ENCODE assay signal across 8 mouse cellular contexts in the genomic region with DNA sequence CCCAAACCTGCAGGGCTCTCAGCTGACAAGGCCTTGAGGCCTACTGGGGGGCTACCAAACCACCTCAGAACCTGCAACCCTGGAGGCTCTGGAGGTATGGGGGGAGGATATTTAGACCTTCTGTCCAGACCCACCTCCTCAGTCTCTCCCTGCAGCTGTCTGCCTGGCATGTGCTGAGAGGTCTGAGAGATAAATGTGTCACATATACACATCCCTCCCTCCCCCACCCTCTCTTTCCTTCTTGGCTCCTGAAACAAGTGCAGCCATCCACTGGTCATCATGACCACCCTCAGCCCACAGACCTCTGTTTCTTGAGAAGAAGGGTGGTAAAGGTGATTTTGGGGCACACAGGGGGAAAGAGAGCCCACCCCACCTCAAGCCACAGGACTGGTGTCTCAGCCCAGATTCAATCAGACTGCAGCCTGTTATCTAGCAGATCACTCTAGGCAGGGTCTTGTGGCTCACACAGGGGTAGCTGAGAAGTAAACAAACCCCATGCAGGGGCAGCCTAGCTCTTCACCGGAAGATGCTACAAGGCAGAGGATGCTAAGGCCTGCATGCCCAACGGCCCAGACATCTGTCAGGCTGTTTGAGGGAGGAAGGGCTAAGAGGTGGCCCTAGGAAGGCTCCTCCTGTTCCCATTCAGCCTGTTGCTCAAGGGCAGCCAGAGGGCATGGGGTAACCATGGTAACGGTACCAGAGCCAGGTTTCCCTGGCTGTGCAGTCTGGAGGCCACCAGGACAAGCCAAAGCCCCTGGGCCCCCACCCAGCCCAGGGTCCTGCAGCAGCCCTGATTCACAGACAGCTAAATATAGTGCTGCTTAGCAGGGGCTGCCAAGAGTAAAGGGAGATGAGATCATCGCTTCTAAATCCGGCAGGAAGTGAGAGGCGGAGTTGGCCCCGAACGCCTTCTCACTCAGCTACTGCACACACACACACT. TPM values are rescaled to one million over a fixed set of nuclear protein-coding genes. Genes with fewer than 3 reads are reported as not detected.
DNase-seq lines count a peak whose midpoint lies in the region; ATAC-seq lines count a peak whose summit lies in the region.

No protein-coding gene starts in this region.

- peak; percentile 77 for ATAC-seq in intestine, embryonic 16.5 days
- no peak for ATAC-seq in erythroblast, adult 5-6 weeks (replicated peaks; ENCODE audit: low FRiP score, poor library complexity, severe bottlenecking)

- intact Hi-C loops in left cerebral cortex, postnatal 14 days (cut with DNase I) = loop anchor here (5.0 kb wide), 1 partner anchor 262 kb away; no protein-coding TSS in a partner anchor

- peak overlapping the region; percentile 36; the same call in 1 of the 2 replicates for H3K9ac ChIP-seq in intestine, embryonic 16.5 days (ENCODE audit: low read depth, low read length)

- H3K9me3 ChIP-seq in embryonic facial prominence, embryonic 10.5 days = no peaks in the 10 kb centered on the region
- H3K9me3 ChIP-seq in intestine, embryonic 16.5 days (ENCODE audit: control insufficient read depth, low read length) = no peaks in the 10 kb centered on the region
- no peaks in the 10 kb centered on the region for H3K9me3 ChIP-seq in megakaryocyte, embryonic 14.5 days

- WGBS in embryonic facial prominence, embryonic 10.5 days = 27% methylated on average over 8 of the region's 8 CpGs
- WGBS in intestine, embryonic 16.5 days = 14% methylated on average over 8 of the region's 8 CpGs

- peak; percentile 82 to 89 for DNase-seq in adrenal gland, postnatal 36 days
- peak; percentile 74 for DNase-seq in embryonic facial prominence, embryonic 10.5 days (ENCODE audit: low spot score)
- DNase-seq in heart, adult 11 months = peak; percentile 99
- DNase-seq in left cerebral cortex, postnatal 14 days (ENCODE audit: low spot score in 2 of 2) = peak; percentile 85 to 94
- DNase-seq in right cerebral cortex, adult 2 months (ENCODE audit: low spot score in 2 of 2) = peak; percentile 85 to 90

- H3K4me1 ChIP-seq in embryonic facial prominence, embryonic 10.5 days = peaks cover 21% of the 10 kb centered on the region
- peaks cover 46% of the 10 kb centered on the region for H3K4me1 ChIP-seq in intestine, embryonic 16.5 days (ENCODE audit: control insufficient read depth, insufficient read depth, low read length)
- peaks cover 35% of the 10 kb centered on the region for H3K4me1 ChIP-seq in megakaryocyte, embryonic 14.5 days

- 0 out of 2 replicates have a peak overlapping the region, but pooled peaks have one; percentile 0 for H3K4me3 ChIP-seq in embryonic facial prominence, embryonic 10.5 days
- H3K4me3 ChIP-seq in intestine, embryonic 16.5 days (ENCODE audit: low read length) = no peak overlapping the region
- peak overlapping the region; percentile 70 for H3K4me3 ChIP-seq in megakaryocyte, embryonic 14.5 days (replicated peaks)

- H3K4me2 ChIP-seq in intestine, embryonic 16.5 days (ENCODE audit: low read depth, low read length) = peak overlapping the region; percentile 10; the same call in 1 of the 2 replicates

- peak overlapping the region; percentile 70 for H3K27ac ChIP-seq in embryonic facial prominence, embryonic 10.5 days (replicated peaks)
- peak overlapping the region; percentile 93 for H3K27ac ChIP-seq in intestine, embryonic 16.5 days (ENCODE audit: low read length)

- H3K36me3 ChIP-seq in embryonic facial prominence, embryonic 10.5 days (replicated peaks) = no peaks in the 10 kb centered on the region
- no peaks in the 10 kb centered on the region for H3K36me3 ChIP-seq in intestine, embryonic 16.5 days (ENCODE audit: control insufficient read depth, insufficient read depth, low read length)
- no peaks in the 10 kb centered on the region for H3K36me3 ChIP-seq in megakaryocyte, embryonic 14.5 days (replicated peaks; ENCODE audit: low read length)

- peaks cover 28% of the 10 kb centered on the region for H3K27me3 ChIP-seq in embryonic facial prominence, embryonic 10.5 days (replicated peaks; ENCODE audit: low read depth, poor library complexity, severe bottlenecking)
- no peaks in the 10 kb centered on the region for H3K27me3 ChIP-seq in intestine, embryonic 16.5 days (replicated peaks; ENCODE audit: control insufficient read depth, insufficient read depth, low read length)
- peaks cover 32% of the 10 kb centered on the region for H3K27me3 ChIP-seq in megakaryocyte, embryonic 14.5 days (replicated peaks)

RNA-seq across cellular contexts. Expression of a gene that starts 44.6 kb away (rescaled TPM):
- 10 to 100 TPM; 70.0 to 86.4 TPM for total RNA-seq in adrenal gland, postnatal 36 days (2021)
- 56.0 and 56.8 TPM in 2 replicates for polyA plus RNA-seq in embryonic facial prominence, embryonic 10.5 days (2016; fragmentation: Nextera tagmentation; extraction: Ambion mirVana)
- 57.7 and 58.6 TPM in 2 replicates for polyA plus RNA-seq in intestine, embryonic 16.5 days (2015; fragmentation: Nextera tagmentation; extraction: Ambion mirVana)
- total RNA-seq in left cerebral cortex, postnatal 14 days (2021) = 100 to 1,000 TPM in 1 of 2 experiments, 10 to 100 TPM in 1; 99.6 to 108 TPM
- polyA plus RNA-seq in megakaryocyte, embryonic 14.5 days (2012; ENCODE audit: insufficient read depth, low replicate concordance) = 3.9 and 8.8 TPM in 2 replicates
- 9.8 and 11.3 TPM in 2 replicates for total RNA-seq in erythroblast, adult 5-6 weeks (2015; ENCODE audit: low replicate concordance)
- 6.8 and 22.3 TPM in 2 replicates for total RNA-seq in erythroblast, adult 5-6 weeks (2017; ENCODE audit: low replicate concordance)

RNA-seq across cellular contexts. Expression of a gene that starts 50.2 kb away (rescaled TPM):
- total RNA-seq in adrenal gland, postnatal 36 days (2021) = 1 to 10 TPM; 2.1 to 2.4 TPM
- 1.9 and 2.8 TPM in 2 replicates for polyA plus RNA-seq in embryonic facial prominence, embryonic 10.5 days (2016; fragmentation: Nextera tagmentation; extraction: Ambion mirVana)
- 2.4 and 2.9 TPM in 2 replicates for polyA plus RNA-seq in intestine, embryonic 16.5 days (2015; fragmentation: Nextera tagmentation; extraction: Ambion mirVana)
- 1 to 10 TPM; 1.6 to 2.1 TPM for total RNA-seq in left cerebral cortex, postnatal 14 days (2021)
- 1.7 TPM in 1 of 2 replicates, not detected in the other for polyA plus RNA-seq in megakaryocyte, embryonic 14.5 days (2012; ENCODE audit: insufficient read depth, low replicate concordance)
- total RNA-seq in erythroblast, adult 5-6 weeks (2015; ENCODE audit: low replicate concordance) = not detected in 2 replicates
- total RNA-seq in erythroblast, adult 5-6 weeks (2017; ENCODE audit: low replicate concordance) = not detected in 2 replicates
